Mouse (Mus musculus) kidney, postnatal 36 days (tissue): Measurements from ENCODE around the gene Gm36245.
"Not testable (repeated sequence)": the region's sequence is repeated elsewhere in the genome, so short reads cannot be mapped to it uniquely, and the experiment has no call there.

ENCODE experiments used
- DNase-seq, 2 experiments: peaks; one replicate each; pipeline ENCODE4 v3.0.0; 2021 to 2022; ENCODE audit warnings: mixed read lengths in 2 of 2

The Gm36245 gene

GRCm38 (mm10) chr15:77598958-77599357, at the start of gene Gm36245:
Gene Gm36245, plus strand, starts transcription at chr15:77599258.
- no peak for DNase-seq

DNA sequence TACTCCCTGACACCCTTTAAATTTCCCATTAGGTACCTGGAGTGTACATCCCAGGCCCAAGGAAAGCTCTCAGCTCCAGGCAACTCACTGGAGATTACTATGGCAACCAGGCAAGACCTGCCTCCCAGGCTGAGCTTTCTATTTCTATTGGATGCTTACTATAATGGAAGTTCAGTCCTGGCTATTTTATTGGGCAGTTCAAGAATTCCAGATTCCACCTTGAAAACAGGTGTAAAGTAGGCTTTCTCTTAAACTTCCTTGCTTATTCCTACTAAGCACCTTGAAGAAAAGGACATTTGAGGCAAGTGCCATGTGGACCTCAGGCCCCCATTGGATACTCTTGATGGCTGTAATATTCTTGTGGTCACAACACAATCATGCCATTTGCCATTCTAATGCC, 37.3 kb upstream of the Gm36245 start, which contains the start of gene 1700025B11Rik:
Gene 1700025B11Rik (minus strand): TSS at position 101 of the 400 bp plus-strand sequence.
- DNase-seq = no peak

- DNase-seq = no peak
Measured at GRCm38 (mm10) chr15:77563219-77563618, 35.8 kb upstream of the Gm36245 start.

GRCm38 (mm10) chr15:77578801-77579200, 20.3 kb upstream of the Gm36245 start:
- DNase-seq = no peak

GRCm38 (mm10) chr15:77579311-77579710, 19.7 kb upstream of the Gm36245 start:
- DNase-seq = peak; percentile 14 to 33

- DNase-seq = peak; percentile 49 to 60
Measured at GRCm38 (mm10) chr15:77581681-77582080, 17.4 kb upstream of the Gm36245 start.

DNA sequence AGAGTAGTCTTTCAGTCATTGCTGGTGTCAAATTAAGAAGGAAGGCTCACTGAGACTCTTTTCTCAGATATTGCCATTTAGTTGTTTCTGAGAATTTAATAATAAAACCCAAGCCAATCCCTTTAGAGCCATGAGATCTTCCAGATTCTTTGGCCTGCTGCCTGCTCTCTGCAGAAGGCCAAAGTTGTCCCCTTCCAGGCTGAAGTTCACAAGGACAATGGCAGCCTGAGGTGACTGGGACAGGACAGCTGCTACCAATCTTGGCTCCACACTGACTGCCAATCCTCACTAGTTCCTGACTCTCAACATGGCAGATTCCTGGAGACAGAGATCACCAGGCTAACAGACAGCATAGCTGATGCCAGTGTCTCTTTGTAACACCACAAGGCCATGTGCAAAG, 12.0 kb upstream of the Gm36245 start:
- DNase-seq = peak in 1 of 2 experiments; percentile 59

DNA sequence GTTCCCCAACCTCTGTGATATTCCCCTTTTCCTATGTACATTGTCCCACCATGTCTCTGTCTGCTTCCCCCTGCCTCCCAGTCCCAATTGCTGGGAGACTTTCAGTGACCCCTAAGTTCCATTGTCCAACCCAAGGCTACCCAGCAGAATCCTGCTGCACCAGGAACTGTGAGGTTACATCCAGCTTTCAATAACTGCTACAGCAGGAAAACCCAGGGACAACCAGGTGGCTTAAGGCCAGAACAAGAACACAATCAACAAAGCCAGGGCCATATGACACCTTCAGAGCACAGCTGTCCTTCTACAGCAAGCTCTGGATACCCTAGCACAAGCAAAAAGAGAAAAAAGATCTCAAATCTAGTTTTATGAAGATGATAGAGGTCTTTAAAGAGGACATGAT, 10.1 kb upstream of the Gm36245 start:
- no peak for DNase-seq

GRCm38 (mm10) chr15:77590881-77591280, 8.2 kb upstream of the Gm36245 start:
- DNase-seq = peak in 1 of 2 experiments; percentile 42

GRCm38 (mm10) chr15:77593557-77593956, 5.5 kb upstream of the Gm36245 start:
- no peak for DNase-seq

DNA sequence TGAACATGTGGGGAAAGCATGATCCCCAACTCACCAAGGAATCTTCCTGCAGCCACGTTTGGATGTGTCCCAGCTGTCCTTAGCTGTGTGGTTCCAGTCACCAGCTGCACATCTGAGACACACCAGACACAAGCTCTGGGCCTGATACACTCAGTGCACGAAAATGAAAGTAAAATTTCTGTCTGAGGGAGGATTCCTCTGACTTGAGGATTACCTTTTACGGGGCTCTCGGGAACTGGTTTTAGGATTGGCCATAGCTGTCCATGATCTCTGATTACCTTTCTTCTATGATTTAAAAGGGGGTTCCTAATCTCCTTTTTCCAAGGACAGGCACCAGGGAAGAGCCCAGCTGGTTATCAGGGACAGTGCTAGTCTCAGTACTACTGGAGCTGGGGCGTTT, 3.1 kb upstream of the Gm36245 start, which contains the start of gene Apol10b:
Gene Apol10b (minus strand): TSS at position 165 of the 400 bp plus-strand sequence.
- no peak for DNase-seq

DNA sequence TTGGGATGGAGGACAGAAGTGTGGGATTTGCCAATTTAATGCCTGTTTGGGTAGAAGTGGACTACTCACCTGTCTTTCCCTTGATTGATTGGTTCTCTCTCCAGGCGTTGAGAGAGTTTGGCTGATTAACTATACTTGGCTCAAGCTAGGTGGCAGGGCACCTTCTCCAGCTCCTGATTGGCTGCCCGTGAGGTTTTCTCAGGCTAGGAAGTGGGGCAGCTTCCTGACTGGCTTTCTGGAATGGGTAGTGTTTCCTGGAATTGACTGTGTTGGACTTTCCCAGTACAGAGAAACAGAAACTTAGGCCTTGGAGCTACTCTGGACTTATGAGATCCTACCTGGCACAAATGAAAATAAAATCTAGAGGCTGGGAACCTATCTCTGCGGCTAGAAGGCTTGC, 629 bp upstream of the Gm36245 start:
- peak; percentile 47 to 52 for DNase-seq

GRCm38 (mm10) chr15:77606069-77606468, 7.0 kb downstream of the Gm36245 start:
- DNase-seq = no peak

DNA sequence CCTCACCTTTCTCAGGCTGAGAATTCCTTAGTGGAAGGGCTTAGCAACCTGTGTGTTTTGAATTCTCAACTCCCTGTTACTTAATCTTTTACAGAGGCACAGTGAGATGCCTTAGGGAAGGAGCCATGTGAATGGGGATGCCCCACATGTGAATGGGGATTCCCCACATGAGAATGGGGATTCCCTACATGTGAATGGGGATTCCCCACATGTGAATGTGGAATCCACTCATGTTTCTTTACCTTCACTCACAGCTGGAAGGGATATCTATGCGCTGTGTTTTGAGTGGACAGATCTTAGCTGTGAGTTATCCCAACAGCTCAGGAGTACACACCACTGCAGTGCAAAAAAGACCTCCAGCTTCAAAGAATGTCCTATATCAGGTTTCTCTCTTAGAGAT, 25.7 kb downstream of the Gm36245 start:
- no peak for DNase-seq

DNA sequence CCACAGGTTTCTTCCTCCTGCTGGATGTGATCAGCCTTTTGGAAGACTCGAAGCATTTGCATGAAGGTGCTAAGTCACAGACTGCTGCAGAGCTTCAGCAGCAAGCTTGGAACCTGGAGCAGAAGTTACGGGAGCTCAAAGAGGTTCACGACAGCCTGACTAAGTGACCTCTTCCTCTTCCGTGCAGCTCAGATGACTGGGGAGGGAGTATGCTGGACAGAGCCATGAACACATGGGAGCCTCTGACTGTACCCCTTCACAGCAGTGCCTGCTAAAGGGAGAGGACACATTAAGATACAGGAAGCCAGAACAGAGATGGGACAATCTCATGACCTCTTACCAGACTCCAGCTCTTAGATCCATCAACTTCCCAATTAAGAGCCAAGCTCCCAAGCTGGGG, 27.4 kb downstream of the Gm36245 start:
- DNase-seq = not testable (repeated sequence)

DNA sequence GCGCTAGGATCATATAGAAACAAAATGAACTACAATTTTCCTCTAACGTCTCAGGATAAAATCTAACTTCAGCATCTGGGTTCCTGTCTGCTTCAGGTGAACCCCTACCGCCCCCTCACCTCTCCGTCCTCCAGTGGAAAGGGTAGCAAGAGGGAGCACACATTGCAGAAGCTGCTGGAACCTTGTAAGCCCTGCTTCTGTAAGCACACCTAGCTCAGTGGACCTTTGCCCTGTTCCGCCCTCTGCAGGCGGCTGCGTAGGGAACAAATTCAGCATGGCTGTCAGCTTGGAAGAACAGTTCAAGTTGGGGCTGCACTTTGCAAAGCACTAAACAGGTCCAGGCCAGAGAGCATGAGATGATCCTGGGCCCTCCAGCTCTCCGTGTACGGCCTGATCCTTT, 29.6 kb downstream of the Gm36245 start:
- DNase-seq = peak; percentile 8 to 59

- not testable (repeated sequence) for DNase-seq
Measured at GRCm38 (mm10) chr15:77629822-77630221, 30.8 kb downstream of the Gm36245 start.

DNA sequence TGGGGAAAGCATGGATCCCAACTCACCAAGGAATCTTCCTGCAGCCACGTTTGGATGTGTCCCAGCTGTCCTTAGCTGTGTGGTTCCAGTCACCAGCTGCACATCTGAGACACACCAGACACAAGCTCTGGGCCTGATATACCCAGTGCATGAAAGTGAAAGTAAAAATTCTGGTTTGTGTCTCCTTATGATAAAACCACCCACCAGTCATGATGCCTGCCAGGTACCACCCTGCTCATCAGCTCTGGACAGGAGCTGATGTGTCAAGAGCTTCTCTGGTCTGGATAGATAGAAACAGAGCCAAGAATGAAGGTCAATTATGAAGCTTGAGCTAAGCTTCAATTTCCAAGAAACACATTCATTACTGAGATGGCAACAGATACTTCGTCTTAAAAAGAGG, 44.1 kb downstream of the Gm36245 start, which contains the start of gene Apol11b:
Gene Apol11b (minus strand): TSS at position 111 of the 400 bp plus-strand sequence.
- DNase-seq = not testable (repeated sequence)

DNA sequence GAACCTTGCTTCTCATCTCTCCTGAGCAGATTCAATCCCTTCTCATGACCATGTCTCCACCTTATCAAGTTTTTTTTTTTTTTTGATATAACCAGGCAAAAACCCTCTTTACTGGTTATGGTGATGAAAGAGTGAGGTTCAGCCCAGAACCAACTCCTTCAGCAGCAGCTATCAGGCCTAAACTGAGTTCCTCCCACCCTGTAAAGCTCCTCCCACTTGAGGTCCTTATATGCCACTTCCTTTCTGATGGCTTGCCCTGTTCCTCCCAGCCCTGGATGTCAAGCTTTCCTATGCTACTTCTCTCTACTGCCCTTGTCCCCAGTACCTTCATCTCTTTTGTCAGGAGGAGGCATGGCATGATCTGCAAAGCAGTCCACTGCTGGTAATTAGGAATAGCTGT, 52.1 kb downstream of the Gm36245 start:
- DNase-seq = not testable (repeated sequence)
